Mouse (Mus musculus): Measurements from ENCODE around the gene Zfp58. TPM values are rescaled to one million over a fixed set of nuclear protein-coding genes. Genes with fewer than 3 reads are reported as not detected.
"Not testable (repeated sequence)": the region's sequence is repeated elsewhere in the genome, so short reads cannot be mapped to it uniquely, and the experiment has no call there.

The Zfp58 gene
- polyA plus RNA-seq, 1 experiment from 2014 or later, result 7.8 TPM

DNA sequence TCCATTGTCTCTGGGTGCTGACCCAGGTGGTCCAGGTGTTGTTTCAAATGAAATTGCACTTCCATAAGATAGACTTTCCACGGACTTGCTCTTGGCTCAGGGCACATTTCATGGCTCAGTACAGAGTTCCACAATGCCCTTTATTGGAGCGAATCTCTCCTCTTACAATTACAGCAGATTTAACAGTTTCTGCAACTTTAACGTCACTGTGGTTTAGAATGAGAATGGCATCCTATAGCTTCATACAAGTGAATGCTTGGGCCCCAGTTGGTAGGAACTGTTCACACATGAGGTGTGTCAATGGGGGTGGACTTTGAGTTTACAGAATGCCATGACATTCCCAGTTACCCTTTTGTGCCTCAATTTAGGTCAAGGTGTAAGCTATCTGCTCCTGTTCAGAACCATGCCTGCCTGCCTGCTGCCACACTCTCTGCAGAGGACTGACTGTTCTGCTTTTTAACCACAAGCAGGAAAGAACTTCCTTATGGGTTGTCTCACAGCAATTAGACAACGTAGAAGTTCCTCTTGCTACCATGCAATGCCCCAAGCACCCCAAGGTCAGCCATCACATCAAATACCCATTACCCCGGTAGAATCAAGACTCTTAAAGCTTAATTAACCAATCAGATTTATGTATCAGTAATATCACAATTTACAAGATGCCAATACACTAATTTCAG lies 36.7 kb downstream of the Zfp58 start:
- H3K4me1 ChIP-seq (replicated peaks); H3K9ac ChIP-seq; H3K36me3 ChIP-seq; ATAC-seq (replicated peaks; ENCODE audit: insufficient number of reproducible peaks, insufficient read depth, low FRiP score, low read depth); H3K4me2 ChIP-seq; H3K27me3 ChIP-seq; H3K4me3 ChIP-seq; H3K27ac ChIP-seq; H3K9me3 ChIP-seq (replicated peaks): not testable (repeated sequence)
- 85% methylated on average over 3 of the region's 5 CpGs for WGBS

DNA sequence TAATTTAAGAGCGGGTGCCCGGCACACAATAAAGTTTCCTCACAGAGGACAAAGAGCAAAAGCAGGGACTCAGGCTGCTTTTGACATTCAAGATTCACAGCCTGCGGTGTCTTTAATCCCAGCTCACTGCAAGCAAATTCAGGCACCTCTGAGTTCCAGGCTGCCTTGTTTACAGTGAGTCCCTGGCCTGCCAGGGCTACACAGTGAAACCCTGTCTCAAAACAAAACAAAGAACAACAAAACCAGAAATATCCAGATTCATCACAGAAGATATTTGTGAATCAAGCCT lies 48.4 kb downstream of the Zfp58 start:
- no peak for ATAC-seq (replicated peaks; ENCODE audit: insufficient number of reproducible peaks, insufficient read depth, low FRiP score, low read depth)
- Histone ChIP-seq H3K9me3 (replicated peaks) (no peaks in the 10 kb centered on the region), H3K27ac (peak overlapping the region; percentile 71), H3K27me3 (no peaks in the 10 kb centered on the region), H3K4me2 (peak overlapping the region; percentile 81), H3K36me3 (peaks cover 10% of the 10 kb centered on the region; the same call in 1 of the 2 replicates), H3K9ac (peak overlapping the region; percentile 68), H3K4me3 (peak overlapping the region; percentile 75), H3K4me1 (replicated peaks) (peaks cover 3% of the 10 kb centered on the region)
- WGBS, result 10% methylated on average over 3 of the region's 3 CpGs

DNA sequence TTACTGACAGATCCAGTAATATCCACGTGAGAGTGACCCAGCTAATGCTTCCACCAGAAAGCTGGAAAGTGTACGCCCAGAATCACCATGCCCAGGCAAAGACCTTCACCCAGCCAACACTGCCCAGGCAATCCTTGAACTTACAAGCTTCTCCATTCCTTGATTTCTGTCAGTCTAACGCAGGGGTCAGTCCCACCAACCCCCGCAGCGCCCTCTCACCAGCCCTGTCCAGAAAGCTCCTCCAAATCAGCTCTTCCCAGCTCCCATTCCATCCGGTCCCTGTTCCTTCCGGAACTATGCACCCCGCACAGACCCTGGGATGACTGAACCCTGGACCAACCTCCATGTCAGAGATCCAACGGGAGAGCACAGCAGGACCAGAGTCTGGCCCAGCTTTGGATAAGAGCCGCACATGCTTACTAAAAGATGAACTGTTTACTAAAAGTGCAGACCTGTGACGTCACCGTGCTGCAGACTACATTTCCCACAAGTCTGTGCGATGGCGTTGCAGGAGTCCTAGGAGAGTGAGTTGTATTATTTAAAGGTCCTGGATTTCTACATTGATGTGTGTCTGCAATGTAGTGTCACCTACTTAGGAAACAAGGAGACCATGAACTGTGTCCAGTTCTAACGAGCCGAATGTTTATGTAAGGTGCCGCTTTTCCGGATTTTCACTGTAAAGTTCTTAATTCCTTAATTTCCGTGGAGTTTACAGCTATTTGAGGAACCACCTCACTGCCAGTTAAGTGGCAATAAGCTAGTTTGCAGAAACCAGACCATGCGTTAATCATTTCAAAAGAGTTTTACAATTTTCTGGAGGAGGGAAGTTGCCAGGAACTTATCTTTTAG lies 49.0 kb downstream of the Zfp58 start, which contains the start of gene Zfp874a:
Gene Zfp874a (minus strand): TSS at position 453 of the 849 bp plus-strand sequence.
- Histone ChIP-seq H3K9ac (peak within 1 kb of the TSS; percentile 68), H3K36me3 (peaks cover 16% of the 10 kb centered on the region; the same call in 1 of the 2 replicates), H3K4me2 (peak within 1 kb of the TSS; percentile 81), H3K4me3 (peak within 1 kb of the TSS; percentile 75), H3K27me3 (no peaks in the 10 kb centered on the region), H3K27ac (peak within 1 kb of the TSS; percentile 71), H3K4me1 (replicated peaks) (peaks cover 3% of the 10 kb centered on the region), H3K9me3 (replicated peaks) (no peaks in the 10 kb centered on the region)
- WGBS, result under 1% methylated on average over 20 of the region's 20 CpGs
- peak; percentile 94 for ATAC-seq (replicated peaks; ENCODE audit: insufficient number of reproducible peaks, insufficient read depth, low FRiP score, low read depth)

Other genes with a start within 250 kb of the Zfp58 start
- gene Zfp458, start 222.1 kb downstream of the Zfp58 start, polyA plus RNA-seq (2015; fragmentation: Nextera tagmentation; extraction: Ambion mirVana), result 1.1 and 1.3 TPM in 2 replicates
- 0.83 and 1.0 TPM in 2 replicates for gene Zfp457, start 194.1 kb downstream of the Zfp58 start, polyA plus RNA-seq (2015; fragmentation: Nextera tagmentation; extraction: Ambion mirVana)
- 1.4 and 1.5 TPM in 2 replicates for gene Zfp595, start 168.0 kb downstream of the Zfp58 start, polyA plus RNA-seq (2015; fragmentation: Nextera tagmentation; extraction: Ambion mirVana)
- not detected in 2 replicates for gene Gm28044, start 140.0 kb downstream of the Zfp58 start, polyA plus RNA-seq (2015; fragmentation: Nextera tagmentation; extraction: Ambion mirVana)
- gene Zfp953, start 139.9 kb downstream of the Zfp58 start, polyA plus RNA-seq (2015; fragmentation: Nextera tagmentation; extraction: Ambion mirVana), result 0.67 and 0.72 TPM in 2 replicates
- 0.35 and 1.1 TPM in 2 replicates for gene Gm28041, start 124.8 kb downstream of the Zfp58 start, polyA plus RNA-seq (2015; fragmentation: Nextera tagmentation; extraction: Ambion mirVana)
- gene Zfp456, start 124.7 kb downstream of the Zfp58 start, polyA plus RNA-seq (2015; fragmentation: Nextera tagmentation; extraction: Ambion mirVana), result 0.94 and 1.2 TPM in 2 replicates
- 2.6 and 4.6 TPM in 2 replicates for gene Zfp429, start 100.7 kb downstream of the Zfp58 start, polyA plus RNA-seq (2015; fragmentation: Nextera tagmentation; extraction: Ambion mirVana)
- 0.30 and 0.62 TPM in 2 replicates for gene Zfp459, start 79.1 kb downstream of the Zfp58 start, polyA plus RNA-seq (2015; fragmentation: Nextera tagmentation; extraction: Ambion mirVana)
- 5.8 and 5.9 TPM in 2 replicates for gene Zfp874a, start 48.9 kb downstream of the Zfp58 start, polyA plus RNA-seq (2015; fragmentation: Nextera tagmentation; extraction: Ambion mirVana)
- 1.8 and 3.0 TPM in 2 replicates for gene Zfp874b, start 16.3 kb downstream of the Zfp58 start, polyA plus RNA-seq (2015; fragmentation: Nextera tagmentation; extraction: Ambion mirVana)
- not detected in 2 replicates for gene Gm26965, start 25.6 kb upstream of the Zfp58 start, polyA plus RNA-seq (2015; fragmentation: Nextera tagmentation; extraction: Ambion mirVana)
- gene Zfp87, start 25.6 kb upstream of the Zfp58 start, polyA plus RNA-seq (2015; fragmentation: Nextera tagmentation; extraction: Ambion mirVana), result 17.7 and 18.2 TPM in 2 replicates
- gene Zfp748, start 53.3 kb upstream of the Zfp58 start, polyA plus RNA-seq (2015; fragmentation: Nextera tagmentation; extraction: Ambion mirVana), result 5.2 and 6.8 TPM in 2 replicates
- 2.1 and 2.6 TPM in 2 replicates for gene Zfp729b, start 109.2 kb upstream of the Zfp58 start, polyA plus RNA-seq (2015; fragmentation: Nextera tagmentation; extraction: Ambion mirVana)
- gene Gm49345, start 137.2 kb upstream of the Zfp58 start, polyA plus RNA-seq (2015; fragmentation: Nextera tagmentation; extraction: Ambion mirVana), result 0.24 and 0.57 TPM in 2 replicates
- 1.4 TPM in 2 replicates for gene Zfp729a, start 137.2 kb upstream of the Zfp58 start, polyA plus RNA-seq (2015; fragmentation: Nextera tagmentation; extraction: Ambion mirVana)
- 6.4 and 7.9 TPM in 2 replicates for gene Zfp738, start 186.5 kb upstream of the Zfp58 start, polyA plus RNA-seq (2015; fragmentation: Nextera tagmentation; extraction: Ambion mirVana)
- 3.6 and 3.7 TPM in 2 replicates for gene Zfp65, start 228.6 kb upstream of the Zfp58 start, polyA plus RNA-seq (2015; fragmentation: Nextera tagmentation; extraction: Ambion mirVana)

Data from heart, embryonic 15.5 days (tissue).